Mouse (Mus musculus) intestine, embryonic 15.5 days (tissue): Measurements from ENCODE around the gene Gm49361. TPM values are rescaled to one million over a fixed set of nuclear protein-coding genes. Genes with fewer than 3 reads are reported as not detected.

Experiments
- ATAC-seq: fragments of 200-750 bp; cut with Nextera tagmentation; 2 replicates; pipeline ENCODE4 v1.8.0; 2017; ENCODE audit warnings: moderate TSS enrichment, moderate library complexity
- H3K27ac ChIP-seq: fragments of 300-500 bp; sonication (generic); 2 replicates; pipeline ENCODE4 v1.5.1; 2015; ENCODE audit warnings: mild to moderate bottlenecking, inconsistent platforms
- H3K27me3 ChIP-seq: fragments of 300-500 bp; sonication (generic); replicated peaks from 2 replicates; pipeline ENCODE4 v1.6.1; 2015; ENCODE audit warnings: inconsistent platforms
- H3K36me3 ChIP-seq: fragments of 300-500 bp; sonication (generic); 2 replicates; pipeline ENCODE4 v1.6.1; 2015; ENCODE audit warnings: inconsistent platforms
- H3K4me1 ChIP-seq: fragments of 300-500 bp; sonication (generic); replicated peaks from 2 replicates; pipeline ENCODE4 v1.6.1; 2015; ENCODE audit warnings: inconsistent platforms
- H3K4me2 ChIP-seq: fragments of 300-500 bp; sonication (generic); replicated peaks from 2 replicates; pipeline ENCODE4 v1.6.1; 2015; ENCODE audit warnings: mild to moderate bottlenecking, inconsistent platforms
- H3K4me3 ChIP-seq: fragments of 300-500 bp; sonication (generic); replicated peaks from 2 replicates; pipeline ENCODE4 v1.5.1; 2015; ENCODE audit warnings: inconsistent platforms
- H3K9ac ChIP-seq: fragments of 300-500 bp; sonication (generic); 2 replicates; pipeline ENCODE4 v1.6.1; 2015; ENCODE audit warnings: inconsistent platforms
- H3K9me3 ChIP-seq: fragments of 300-500 bp; sonication (generic); 2 replicates; pipeline ENCODE4 v1.6.1; 2016; ENCODE audit warnings: inconsistent platforms
- WGBS: fragments of 180-500 bp; shearing (Covaris S2); methylation state at CpG from one replicate; pipeline ENCODE4 v1.1.7; 2015; 5-methylcytosine and 5-hydroxymethylcytosine counted together
- polyA plus RNA-seq: library from polyadenylated mRNA; unstranded; fragments of >200 nt; fragmentation: Nextera tagmentation; extraction: Ambion mirVana; gene quantifications from 2 replicates; pipeline ENCODE4 v1.2.1, GENCODE M21; 2015

Gm49361 gene
- polyA plus RNA-seq, 1 experiment from 2014 or later: 0.05 TPM

- no peak overlapping the region for H3K4me2 ChIP-seq
- peaks cover 4% of the 10 kb centered on the region for H3K4me1 ChIP-seq
- H3K27ac ChIP-seq: no peak overlapping the region
- no peaks in the 10 kb centered on the region for H3K36me3 ChIP-seq
- H3K4me3 ChIP-seq: no peak overlapping the region
- no peak overlapping the region for H3K9ac ChIP-seq
- no peaks in the 10 kb centered on the region for H3K27me3 ChIP-seq
- no peak for ATAC-seq
- WGBS: 74% methylated on average over 4 of the region's 4 CpGs
- no peaks in the 10 kb centered on the region for H3K9me3 ChIP-seq
Observed at GRCm38 (mm10) chr14:57609816-57610329, 136.0 kb downstream of the Gm49361 start.

DNA sequence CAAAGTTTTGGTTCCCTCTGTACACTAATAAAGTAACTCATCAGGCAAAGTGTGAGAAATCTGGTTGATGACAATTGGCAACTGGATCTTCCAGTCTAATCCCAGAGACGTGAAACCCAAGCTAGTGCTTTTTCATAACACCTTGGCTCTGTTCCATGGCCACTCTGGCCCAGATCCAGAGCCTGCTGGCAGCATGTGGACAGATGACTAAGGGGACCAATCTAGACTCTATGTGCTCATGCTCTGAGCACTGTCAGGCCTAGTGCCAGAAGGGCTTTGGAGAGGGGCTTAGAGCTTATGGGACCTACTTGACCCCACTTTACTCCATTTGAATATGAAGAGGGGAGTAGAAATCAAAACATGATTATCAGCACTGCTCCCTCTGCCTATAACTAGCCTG lies 138.4 kb downstream of the Gm49361 start:
- H3K27ac ChIP-seq: no peak overlapping the region
- ATAC-seq: peak; percentile 84
- 0 out of 2 replicates have a peak, but pooled peaks cover 3% of the 10 kb centered on the region for H3K36me3 ChIP-seq
- no peak overlapping the region for H3K4me2 ChIP-seq
- 28% methylated on average over 1 of the region's 1 CpGs for WGBS
- no peak overlapping the region for H3K9ac ChIP-seq
- H3K27me3 ChIP-seq: no peaks in the 10 kb centered on the region
- H3K4me1 ChIP-seq: peaks cover 4% of the 10 kb centered on the region
- no peak overlapping the region for H3K4me3 ChIP-seq
- H3K9me3 ChIP-seq: no peaks in the 10 kb centered on the region

DNA sequence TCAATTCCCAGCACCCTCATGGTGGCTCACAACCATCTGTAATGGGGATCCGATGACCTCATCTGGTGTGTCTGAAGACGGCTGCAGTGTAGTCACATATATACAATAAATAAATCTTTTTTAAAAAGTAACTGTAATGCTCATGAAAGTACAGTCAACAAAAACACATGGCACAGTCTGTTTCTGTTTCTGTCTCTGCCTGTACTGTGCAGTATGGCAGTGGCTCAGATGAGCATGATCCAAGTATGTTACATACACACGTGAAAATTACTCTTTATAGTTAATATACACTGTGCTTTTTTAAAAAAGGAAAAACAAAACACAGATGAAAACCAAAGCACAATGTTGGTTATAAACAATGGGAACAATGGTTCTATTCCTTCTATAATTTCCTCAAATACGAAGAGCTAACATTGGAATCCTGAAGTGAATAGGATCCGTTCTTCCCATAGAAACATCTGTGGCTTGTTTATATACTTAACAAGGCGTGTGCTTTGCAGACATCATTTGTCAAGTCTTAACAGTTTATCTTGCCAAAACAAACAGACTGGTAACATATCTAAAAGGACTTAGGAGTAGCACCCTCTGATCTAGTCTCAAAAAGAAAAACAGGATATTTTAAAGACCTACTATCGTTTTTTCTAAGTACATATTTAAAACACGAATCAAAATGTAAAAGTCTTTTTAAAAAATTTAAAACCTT lies 139.1 kb downstream of the Gm49361 start:
- Histone ChIP-seq H3K4me3 (no peak overlapping the region), H3K27ac (no peak overlapping the region), H3K9me3 (no peaks in the 10 kb centered on the region), H3K36me3 (0 out of 2 replicates have a peak, but pooled peaks cover 3% of the 10 kb centered on the region), H3K4me1 (peaks cover 4% of the 10 kb centered on the region), H3K27me3 (no peaks in the 10 kb centered on the region), H3K9ac (no peak overlapping the region), H3K4me2 (no peak overlapping the region)
- no peak for ATAC-seq
- WGBS: 48% methylated on average over 8 of the region's 8 CpGs

DNA sequence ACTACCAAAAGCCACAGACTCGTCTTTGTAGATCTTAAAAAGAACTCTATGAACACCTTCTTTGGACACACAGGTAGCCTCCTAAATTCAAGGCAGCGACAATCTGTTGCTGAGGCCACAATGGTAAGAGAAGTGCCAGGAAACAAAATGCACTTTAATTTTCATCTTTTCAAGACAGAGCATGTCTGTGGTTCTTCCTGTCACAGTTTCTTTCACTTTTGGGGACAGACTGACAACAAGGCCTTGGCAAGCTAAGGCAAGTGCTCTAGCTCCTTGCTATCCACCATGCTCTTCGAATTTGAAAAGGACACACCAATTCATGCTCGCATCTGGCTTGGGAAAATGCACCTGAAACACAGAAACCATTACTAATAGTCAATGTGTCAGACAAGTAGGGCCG lies 152.6 kb downstream of the Gm49361 start:
- H3K27ac ChIP-seq: no peak overlapping the region
- H3K4me1 ChIP-seq: no peaks in the 10 kb centered on the region
- peaks cover 23% of the 10 kb centered on the region for H3K36me3 ChIP-seq
- no peaks in the 10 kb centered on the region for H3K27me3 ChIP-seq
- H3K9ac ChIP-seq: no peak overlapping the region
- no peaks in the 10 kb centered on the region for H3K9me3 ChIP-seq
- H3K4me2 ChIP-seq: no peak overlapping the region
- ATAC-seq: no peak
- 94% methylated on average over 5 of the region's 5 CpGs for WGBS
- no peak overlapping the region for H3K4me3 ChIP-seq

Other genes starting within 250 kb of the Gm49361 start
- gene Il17d, start 221.3 kb downstream of the Gm49361 start, polyA plus RNA-seq: 7.3 and 7.4 TPM in 2 replicates
- 95.5 and 97.4 TPM in 2 replicates for gene Eef1akmt1, start 174.5 kb downstream of the Gm49361 start, polyA plus RNA-seq
- gene Xpo4, start 80.7 kb downstream of the Gm49361 start, polyA plus RNA-seq: 22.2 and 23.4 TPM in 2 replicates
- 16.2 and 16.9 TPM in 2 replicates for gene Lats2, start 12.3 kb upstream of the Gm49361 start, polyA plus RNA-seq
- gene Sap18, start 52.1 kb upstream of the Gm49361 start, polyA plus RNA-seq: 18.2 and 22.3 TPM in 2 replicates
- 27.2 and 30.8 TPM in 2 replicates for gene Ska3, start 80.1 kb upstream of the Gm49361 start, polyA plus RNA-seq
- 177 and 197 TPM in 2 replicates for gene Mrpl57, start 80.1 kb upstream of the Gm49361 start, polyA plus RNA-seq
- gene Zdhhc20, start 144.2 kb upstream of the Gm49361 start, polyA plus RNA-seq: 55.3 and 61.6 TPM in 2 replicates